Mouse (Mus musculus): ENCODE measurements around the gene Spsb3. TPM values are rescaled to one million over a fixed set of nuclear protein-coding genes. Genes with fewer than 3 reads are reported as not detected.

Gene Spsb3
- polyA plus RNA-seq, 1 experiment, result 78.1 TPM

GRCm38 (mm10) chr17:24937266-24937665, 50.8 kb downstream of the Spsb3 start:
- DNase-seq (ENCODE audit: extremely low spot score in 1 of 2, low spot score in 1 of 2), result no peak

Other genes starting within 250 kb of the Spsb3 start
- 80.5 and 83.9 TPM in 2 replicates for gene Slc9a3r2, start 236.3 kb upstream of the Spsb3 start, polyA plus RNA-seq (2012; rRNA removed)
- gene Npw, start 228.2 kb upstream of the Spsb3 start, polyA plus RNA-seq (2012; rRNA removed), result 0.65 TPM in 1 of 2 replicates, not detected in the other
- gene Zfp598, start 217.0 kb upstream of the Spsb3 start, polyA plus RNA-seq (2012; rRNA removed), result 53.8 and 59.4 TPM in 2 replicates
- 170 and 183 TPM in 2 replicates for gene Syngr3, start 196.7 kb upstream of the Spsb3 start, polyA plus RNA-seq (2012; rRNA removed)
- 22.6 and 24.1 TPM in 2 replicates for gene Gfer, start 190.5 kb upstream of the Spsb3 start, polyA plus RNA-seq (2012; rRNA removed)
- 5.9 and 6.7 TPM in 2 replicates for gene Noxo1, start 190.4 kb upstream of the Spsb3 start, polyA plus RNA-seq (2012; rRNA removed)
- gene Tbl3, start 179.0 kb upstream of the Spsb3 start, polyA plus RNA-seq (2012; rRNA removed), result 56.1 and 56.2 TPM in 2 replicates
- gene Rnf151, start 168.6 kb upstream of the Spsb3 start, polyA plus RNA-seq (2012; rRNA removed), result 0.11 and 0.38 TPM in 2 replicates
- gene Rps2, start 168.5 kb upstream of the Spsb3 start, polyA plus RNA-seq (2012; rRNA removed), result 967 and 1,066 TPM in 2 replicates
- gene Ndufb10, start 162.2 kb upstream of the Spsb3 start, polyA plus RNA-seq (2012; rRNA removed), result 445 and 493 TPM in 2 replicates
- gene Rpl3l, start 158.8 kb upstream of the Spsb3 start, polyA plus RNA-seq (2012; rRNA removed), result 0.56 and 0.65 TPM in 2 replicates
- 32.7 and 37.7 TPM in 2 replicates for gene Msrb1, start 150.0 kb upstream of the Spsb3 start, polyA plus RNA-seq (2012; rRNA removed)
- gene Hs3st6, start 133.7 kb upstream of the Spsb3 start, polyA plus RNA-seq (2012; rRNA removed), result 0.66 and 0.78 TPM in 2 replicates
- not detected in 2 replicates for gene Meiob, start 82.4 kb upstream of the Spsb3 start, polyA plus RNA-seq (2012; rRNA removed)
- gene Hagh, start 46.5 kb upstream of the Spsb3 start, polyA plus RNA-seq (2012; rRNA removed), result 125 and 142 TPM in 2 replicates
- gene Fahd1, start 36.3 kb upstream of the Spsb3 start, polyA plus RNA-seq (2012; rRNA removed), result 23.5 and 26.0 TPM in 2 replicates
- 0.06 and 0.16 TPM in 2 replicates for gene Igfals, start 20.6 kb upstream of the Spsb3 start, polyA plus RNA-seq (2012; rRNA removed)
- 29.0 and 31.4 TPM in 2 replicates for gene Nubp2, start 294 bp upstream of the Spsb3 start, polyA plus RNA-seq (2012; rRNA removed)
- 63.7 and 67.9 TPM in 2 replicates for gene Eme2, start 8.4 kb downstream of the Spsb3 start, polyA plus RNA-seq (2012; rRNA removed)
- gene Mrps34, start 8.5 kb downstream of the Spsb3 start, polyA plus RNA-seq (2012; rRNA removed), result 111 and 127 TPM in 2 replicates
- 76.8 and 81.6 TPM in 2 replicates for gene Nme3, start 9.9 kb downstream of the Spsb3 start, polyA plus RNA-seq (2012; rRNA removed)
- 325 and 357 TPM in 2 replicates for gene Mapk8ip3, start 50.3 kb downstream of the Spsb3 start, polyA plus RNA-seq (2012; rRNA removed)
- gene Jpt2, start 74.0 kb downstream of the Spsb3 start, polyA plus RNA-seq (2012; rRNA removed), result 4.6 and 6.3 TPM in 2 replicates
- 21.5 and 22.2 TPM in 2 replicates for gene Cramp1l, start 129.1 kb downstream of the Spsb3 start, polyA plus RNA-seq (2012; rRNA removed)
- gene Ift140, start 129.4 kb downstream of the Spsb3 start, polyA plus RNA-seq (2012; rRNA removed), result 19.0 and 23.6 TPM in 2 replicates
- 16.2 and 16.3 TPM in 2 replicates for gene Tmem204, start 196.9 kb downstream of the Spsb3 start, polyA plus RNA-seq (2012; rRNA removed)
- 19.0 and 27.2 TPM in 2 replicates for gene Telo2, start 229.3 kb downstream of the Spsb3 start, polyA plus RNA-seq (2012; rRNA removed)
- 0.08 and 0.16 TPM in 2 replicates for gene Ptx4, start 234.1 kb downstream of the Spsb3 start, polyA plus RNA-seq (2012; rRNA removed)
- gene Clcn7, start 246.7 kb downstream of the Spsb3 start, polyA plus RNA-seq (2012; rRNA removed), result 45.6 and 51.4 TPM in 2 replicates

Data from frontal cortex, adult 2 months (tissue).